Mouse (Mus musculus) layer of hippocampus, postnatal 14 days (tissue): Measurements from ENCODE around the gene Shtn1. TPM values are rescaled to one million over a fixed set of nuclear protein-coding genes. Genes with fewer than 3 reads are reported as not detected.

ENCODE experiments used
- DNase-seq, 2 experiments: peaks; one replicate each; pipeline ENCODE4 v3.0.0; 2021 to 2022; ENCODE audit warnings: low spot score in 2 of 2, mixed read lengths in 1 of 2
- total RNA-seq, 2 experiments: library from RNA; stranded (reverse); gene quantifications; 2 replicates each; pipeline ENCODE4 v1.2.3; 2021

Gene Shtn1
- total RNA-seq, 2 experiments from 2014 or later, result 39.3 to 39.7 TPM

DNA sequence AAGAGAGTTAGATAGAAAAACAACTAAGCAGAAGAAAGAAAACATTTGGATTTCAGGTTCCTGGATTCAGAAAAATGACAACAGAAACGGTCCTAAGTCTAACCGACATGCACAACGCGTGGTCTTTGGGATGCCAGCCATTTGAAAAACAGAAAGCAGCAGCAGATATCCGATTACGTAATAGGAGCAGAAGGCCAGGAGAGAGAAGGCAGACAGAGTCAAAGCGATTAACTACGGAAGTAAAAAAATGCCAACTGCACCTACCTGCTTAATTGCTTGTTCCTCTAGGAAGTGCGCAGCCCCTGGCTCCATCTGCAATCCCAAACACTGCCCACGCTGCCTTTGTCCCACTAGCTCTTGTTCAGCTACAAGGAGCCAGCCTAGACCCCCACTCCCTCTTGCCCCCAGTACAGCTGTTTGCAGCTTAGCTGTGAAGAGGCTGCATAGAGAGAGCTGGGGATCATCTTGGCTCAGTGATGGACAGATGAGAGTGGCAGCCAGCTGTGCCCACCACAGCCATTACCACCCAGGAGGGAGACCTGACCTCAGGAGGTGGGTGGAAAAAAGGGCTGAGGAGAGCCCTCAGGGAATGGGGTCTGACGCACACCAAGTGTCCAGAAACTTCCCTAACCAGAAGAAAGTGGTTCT is 100.6 kb downstream of the Shtn1 start:
- no peak for DNase-seq

DNA sequence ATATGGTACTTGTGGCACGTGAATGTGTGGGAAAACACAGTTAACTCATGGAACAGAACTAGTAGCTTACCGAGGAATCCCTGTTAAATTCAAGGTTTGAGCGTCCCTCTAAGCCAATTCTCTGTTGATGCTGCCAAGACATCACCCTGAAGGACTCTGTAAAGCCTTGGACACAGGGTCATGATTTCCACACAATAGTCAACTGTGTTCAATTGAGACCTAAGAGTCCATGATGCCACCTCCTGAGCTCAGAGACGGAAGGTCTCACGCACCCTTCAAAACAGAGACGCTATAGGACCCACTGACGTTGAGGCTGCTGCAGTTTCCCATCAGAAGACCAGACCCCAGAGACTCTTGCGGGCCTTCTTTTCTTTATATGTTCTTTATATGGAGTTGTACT is 101.8 kb downstream of the Shtn1 start:
- DNase-seq, result no peak

DNA sequence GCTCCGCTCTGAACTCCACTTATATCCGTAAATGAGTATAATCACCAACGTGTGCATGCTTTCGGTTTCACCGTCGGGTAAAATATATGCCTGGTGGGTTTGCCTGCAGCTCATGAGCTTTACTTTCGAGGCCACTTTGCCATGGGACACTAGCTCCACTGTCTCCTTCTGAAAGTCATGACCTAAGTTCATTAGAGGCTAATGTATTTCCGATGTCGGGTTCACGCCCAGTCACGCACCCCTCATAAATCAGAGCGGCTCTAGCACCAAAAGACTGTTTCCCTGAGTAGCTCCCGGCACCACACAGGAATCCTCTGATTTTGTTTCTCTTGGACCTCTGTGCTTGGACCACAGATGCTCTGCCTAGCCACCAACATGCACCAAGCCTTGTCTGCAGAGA is 105.1 kb downstream of the Shtn1 start:
- DNase-seq, result no peak

DNA sequence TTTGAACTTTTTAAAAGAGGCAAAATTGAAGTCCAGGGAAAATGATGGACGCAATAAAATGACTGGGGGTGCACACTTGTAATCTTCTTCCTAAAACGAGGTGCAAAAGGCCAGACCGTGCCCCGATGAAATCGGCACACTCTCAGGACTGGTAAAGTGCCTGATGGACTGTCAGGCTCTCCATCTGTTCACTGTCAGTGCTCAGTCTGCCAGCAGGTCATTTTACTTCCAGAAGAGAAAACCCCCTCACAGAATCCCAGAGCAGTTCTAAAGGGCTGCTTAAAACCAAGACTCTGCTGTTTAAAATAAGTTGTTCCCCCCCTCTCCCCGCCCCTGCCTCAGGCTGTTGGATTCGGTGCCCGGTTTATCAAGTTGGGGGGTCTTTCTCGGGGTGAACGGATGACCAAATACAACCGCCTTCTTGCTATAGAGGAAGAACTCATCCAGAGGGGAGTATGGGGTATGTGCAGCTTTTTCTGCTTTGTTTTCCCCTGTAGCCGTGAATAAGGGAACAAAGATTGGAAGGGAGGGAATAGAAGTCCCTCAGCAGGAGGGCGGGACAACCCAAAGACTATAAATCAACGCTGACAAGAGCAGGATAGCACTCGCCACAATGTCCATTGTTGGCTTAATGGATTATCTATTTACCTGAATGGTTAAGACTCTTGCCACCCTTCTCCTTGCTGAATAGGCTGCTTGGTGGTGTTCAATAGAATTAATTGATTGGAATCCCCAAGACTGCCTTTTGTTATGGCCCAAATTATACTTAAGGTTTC is 107.0 kb downstream of the Shtn1 start:
- DNase-seq, result no peak

DNA sequence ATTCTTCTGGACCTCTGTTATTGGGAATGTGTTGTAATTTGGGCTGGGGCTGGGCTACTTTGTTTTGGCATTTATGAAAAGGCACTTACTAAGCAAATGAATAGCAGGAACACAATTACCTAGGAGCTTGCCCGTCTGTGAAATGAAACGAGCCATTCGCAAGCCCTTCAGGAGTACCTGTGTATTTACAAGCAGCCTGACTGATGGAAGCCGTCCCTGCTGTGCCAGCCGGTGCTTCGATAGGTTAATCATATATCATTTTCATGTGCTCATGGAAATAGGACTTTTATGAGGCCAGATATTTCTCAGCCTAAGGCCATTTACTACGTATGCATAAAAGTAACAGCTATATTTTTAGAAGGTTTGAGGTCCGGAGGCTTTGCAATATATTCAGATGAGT is 112.9 kb downstream of the Shtn1 start:
- no peak for DNase-seq

DNA sequence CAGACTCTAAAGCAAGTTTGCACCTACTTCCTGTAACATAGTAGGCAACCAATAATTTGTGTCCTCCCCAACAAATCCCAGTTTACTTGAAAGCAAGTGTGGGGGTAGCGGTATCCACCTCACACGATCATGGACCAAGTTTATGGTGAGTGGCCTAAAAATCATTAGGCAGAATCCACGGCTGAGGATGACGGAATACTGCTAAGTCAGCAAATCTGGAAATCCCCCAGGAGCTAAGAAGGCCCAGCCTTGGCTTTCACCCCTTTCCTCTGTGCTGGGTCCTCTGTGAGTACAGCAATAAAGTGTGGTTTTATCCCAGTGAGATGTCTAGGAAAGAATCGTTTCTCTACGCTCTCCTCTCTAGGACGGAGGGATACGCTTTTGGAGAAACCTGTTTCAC is 121.1 kb downstream of the Shtn1 start:
- DNase-seq, result no peak

DNA sequence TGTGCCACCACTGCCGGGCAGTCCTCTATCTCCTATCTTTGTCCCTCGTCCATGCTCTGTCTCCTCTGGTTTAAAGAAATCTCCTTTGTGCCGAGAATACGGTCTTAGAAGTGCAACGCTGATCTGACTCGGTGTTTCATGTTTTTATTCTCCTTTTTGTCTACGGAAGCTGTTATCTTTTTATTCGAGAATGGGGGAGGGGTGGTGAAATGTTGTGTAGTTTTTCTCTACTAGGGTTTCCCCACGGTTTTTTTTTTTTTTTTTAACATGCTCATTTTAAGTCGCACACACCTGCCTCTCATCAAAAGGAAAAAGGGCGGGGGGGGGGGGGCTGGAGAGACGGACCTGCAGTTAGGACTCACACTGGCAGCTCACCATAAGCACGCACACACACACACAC is 123.7 kb downstream of the Shtn1 start:
- DNase-seq, result no peak

DNA sequence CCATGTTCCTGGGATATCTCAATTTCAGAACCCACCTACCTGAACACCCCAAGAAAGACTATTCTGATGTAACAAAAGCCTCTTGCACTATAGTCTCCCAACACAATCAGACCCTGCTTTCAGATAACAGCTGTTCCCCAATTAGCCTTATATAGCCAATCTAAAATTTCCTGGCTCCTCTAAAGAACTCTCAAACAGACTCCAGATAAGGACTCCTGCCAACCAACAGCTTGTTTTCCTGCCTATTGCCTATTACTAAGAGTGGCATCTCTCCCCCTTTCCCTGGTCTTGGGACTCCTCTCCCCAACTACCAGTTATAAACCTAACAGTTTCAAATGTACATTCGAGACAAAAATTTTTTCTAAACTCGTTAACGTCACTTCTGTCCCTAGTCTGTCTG is 124.4 kb downstream of the Shtn1 start:
- DNase-seq, result peak in 1 of 2 experiments; percentile 35

DNA sequence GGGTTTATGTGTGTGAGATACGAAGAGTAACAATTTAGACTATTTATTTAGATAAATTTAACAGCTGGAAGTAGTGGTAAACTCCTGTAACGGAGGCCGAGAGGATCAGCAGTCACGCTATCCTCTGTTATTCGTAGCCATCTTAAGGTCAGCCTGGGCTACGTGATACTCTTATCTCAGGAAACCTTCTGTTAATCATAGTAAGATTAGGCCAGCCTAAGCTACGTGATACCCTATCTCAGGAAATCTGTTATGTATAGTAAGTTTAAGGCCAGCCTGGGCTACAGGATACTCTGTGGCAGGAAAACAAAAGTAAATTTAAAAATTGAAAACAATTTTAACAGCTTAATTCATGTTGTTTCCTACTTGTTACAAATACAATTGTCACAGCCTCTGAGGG is 129.9 kb downstream of the Shtn1 start:
- no peak for DNase-seq

DNA sequence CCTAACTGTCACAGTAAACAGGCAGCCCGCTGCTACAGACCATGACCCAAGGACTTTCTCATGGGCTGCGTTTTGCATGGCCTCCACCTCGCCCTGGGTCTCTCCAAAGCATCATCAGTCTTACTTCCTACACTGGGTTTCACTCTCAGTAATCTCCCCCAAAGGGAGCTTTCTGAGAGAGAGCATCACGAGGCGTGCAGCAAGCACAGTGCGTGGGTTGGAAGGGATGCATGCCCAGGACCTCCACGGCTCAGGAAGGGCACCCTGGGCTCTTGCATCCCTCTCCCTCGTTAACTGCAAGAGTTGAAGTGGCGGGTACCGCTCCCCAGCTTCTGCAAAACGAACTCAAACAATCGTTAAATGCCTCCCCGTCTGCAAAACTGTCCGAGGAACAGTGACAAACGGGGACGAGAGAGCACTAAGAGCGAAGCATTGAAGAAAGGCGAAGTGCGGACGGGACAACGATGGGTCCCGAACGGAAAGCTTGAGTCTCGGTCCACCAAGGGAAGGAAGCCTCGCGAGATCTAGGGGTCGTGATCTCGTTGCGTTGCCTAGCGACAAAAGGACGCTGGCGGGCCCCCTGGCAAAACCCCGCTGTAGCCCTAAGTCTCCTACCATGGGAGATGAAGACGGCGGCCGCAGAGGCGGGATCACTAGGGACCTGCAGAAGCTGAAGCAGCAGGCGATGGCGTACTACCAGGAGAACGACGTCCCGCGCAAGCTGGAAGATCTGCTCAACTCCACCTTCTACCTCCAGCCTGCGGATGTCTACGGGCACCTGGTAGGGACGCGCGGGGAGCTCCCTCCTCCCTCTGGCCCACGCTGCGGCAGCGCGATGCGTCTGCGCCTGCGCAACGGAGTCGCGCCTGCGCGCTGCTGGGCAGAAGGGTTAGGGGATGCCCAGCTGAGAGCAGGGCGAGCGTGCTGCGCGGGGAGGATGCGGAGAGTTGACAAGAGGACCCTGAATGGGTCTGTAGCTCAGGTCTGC is 132.8 kb downstream of the Shtn1 start, which contains the start of the genes Eno4 and Hspa12a:
TSS of gene Eno4 (plus strand) at position 585 of the 988 bp plus-strand sequence.
TSS of gene Hspa12a (minus strand) at position 814 of the 988 bp plus-strand sequence.
- peak; percentile 95 to 99 for DNase-seq

DNA sequence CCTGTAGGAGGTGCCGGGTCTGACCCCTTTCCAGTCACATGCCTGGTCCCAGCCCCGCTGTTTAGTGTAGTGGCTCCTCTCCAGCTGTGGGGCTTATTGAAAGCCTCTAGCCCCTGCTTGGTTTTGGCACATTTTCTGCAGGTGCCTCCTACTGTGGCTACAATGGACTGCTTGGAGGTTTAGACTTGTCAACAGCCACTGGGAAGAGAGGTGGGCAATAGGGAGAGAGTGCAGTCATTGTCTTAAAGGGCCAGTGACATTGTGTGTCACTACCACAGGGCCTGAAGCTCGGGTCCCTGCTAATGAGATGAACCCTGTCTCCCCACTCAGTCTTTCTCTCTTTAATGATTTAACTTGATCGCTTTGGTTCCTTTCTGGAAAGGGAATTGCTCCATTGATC is 142.8 kb downstream of the Shtn1 start:
- DNase-seq, result no peak

DNA sequence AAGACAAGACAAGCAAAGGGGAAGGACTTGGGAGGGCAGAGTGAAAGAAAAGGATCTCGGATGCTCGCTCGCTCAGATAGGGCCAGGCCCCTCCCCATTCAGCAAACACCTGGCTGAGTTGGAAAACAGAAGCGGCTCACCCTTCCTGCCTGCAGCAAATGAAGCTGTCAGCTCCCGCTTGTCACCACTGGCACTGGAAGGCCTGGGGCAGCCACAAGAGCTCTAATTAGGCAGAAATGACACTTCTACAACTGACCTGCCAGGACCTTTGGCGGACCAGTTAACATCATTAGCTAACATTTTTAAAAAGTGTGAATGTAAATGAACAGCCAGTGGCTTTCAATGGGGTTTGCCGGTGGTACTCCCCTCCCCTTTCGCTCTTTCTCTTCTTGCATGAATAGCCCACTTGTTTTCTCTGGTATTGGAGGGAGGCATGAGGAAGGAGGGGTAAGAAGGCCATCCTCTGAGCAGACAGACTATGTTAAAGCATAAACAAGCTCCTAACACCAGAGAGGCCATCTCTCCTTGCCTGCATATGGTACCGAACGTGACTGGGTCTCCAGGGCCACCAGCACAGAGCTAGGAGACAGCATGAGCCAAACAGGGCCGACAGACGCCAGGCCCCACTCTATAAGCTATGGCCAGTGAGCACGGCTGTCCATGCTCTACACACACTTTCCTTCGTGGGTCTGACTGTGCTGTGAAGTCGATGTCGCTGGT is 144.7 kb downstream of the Shtn1 start:
- no peak for DNase-seq

Other genes with a start within 250 kb of the Shtn1 start
- gene Eno4, start 132.7 kb downstream of the Shtn1 start, total RNA-seq, result 1 to 10 TPM; 1.7 to 2.1 TPM
- 100 to 1,000 TPM; 256 to 270 TPM for gene Hspa12a, start 132.4 kb downstream of the Shtn1 start, total RNA-seq
- gene Vax1, start 94.0 kb upstream of the Shtn1 start, total RNA-seq, result 1 to 10 TPM; 1.2 to 2.4 TPM
- not detected for gene Kcnk18, start 143.1 kb upstream of the Shtn1 start, total RNA-seq
- gene Slc18a2, start 184.8 kb upstream of the Shtn1 start, total RNA-seq, result 1 to 10 TPM; 4.1 to 4.7 TPM
- 100 to 1,000 TPM; 285 to 383 TPM for gene Rps12-ps3, start 246.2 kb upstream of the Shtn1 start, total RNA-seq